9 mouse cellular contexts compared by ENCODE assay signal in the genomic region with DNA sequence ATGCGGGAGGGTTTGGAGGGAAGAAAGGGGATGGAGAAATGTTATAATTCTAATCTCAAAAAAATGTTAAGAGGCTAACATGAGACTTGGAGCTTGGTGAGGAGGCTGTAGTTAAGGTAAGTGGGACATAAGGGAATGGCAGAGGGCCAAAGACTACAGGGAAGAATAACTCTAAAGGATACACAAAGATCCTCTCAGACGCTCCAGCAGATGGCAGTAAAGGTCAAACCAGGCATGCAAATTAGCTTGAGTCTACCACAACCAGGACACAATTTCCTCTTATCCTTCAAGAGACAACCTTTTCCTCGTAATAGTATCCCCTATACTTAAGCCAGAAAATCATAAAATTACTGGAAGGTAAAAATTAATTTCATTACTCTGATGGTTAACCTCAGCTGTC.
DNase-seq lines count a peak whose midpoint lies in the region; ATAC-seq and TF ChIP-seq lines count a peak whose summit lies in the region.
"Had no signal": no experiment of that assay in that cellular context is flagged by ENCODE, and none has a peak within 500 bp of the region (broad histone marks: within the 10 kb centered on the region; RNA-seq: fewer than 3 reads in every experiment).

No protein-coding gene starts in this region.

- H3K4me3 ChIP-seq in midbrain, postnatal 0 days (ENCODE audit: low read depth, low read length) = no peak overlapping the region
- H3K4me3 ChIP-seq in midbrain, embryonic 10.5 days = no peak overlapping the region
- H3K4me3 ChIP-seq: erythroblast, embryonic 14.5 days; liver, embryonic 13.5 days had no signal

- peak; percentile 21 for DNase-seq in midbrain, postnatal 0 days (ENCODE audit: low spot score)
- DNase-seq in midbrain, embryonic 10.5 days (ENCODE audit: low spot score) = no peak
- DNase-seq in adipocyte (ENCODE audit: low spot score) = peak; percentile 82
- DNase-seq in cerebellum, adult 9-10 months = peak; percentile 74
- peak; percentile 58 for DNase-seq in kidney, adult 9 months
- DNase-seq in lung, postnatal 14 days = peak; percentile 45
- DNase-seq in neural tube, embryonic 10.5 days (ENCODE audit: extremely low spot score, low spot score) = no peak
- DNase-seq: liver, embryonic 13.5 days had no signal

- peak; percentile 50 for TF ChIP-seq CTCF in midbrain, postnatal 0 days (IDR thresholded peaks at IDR 0.05)

- no peak overlapping the region for H3K9ac ChIP-seq in midbrain, postnatal 0 days (replicated peaks; ENCODE audit: low read length, poor library complexity, severe bottlenecking)
- H3K9ac ChIP-seq: liver, embryonic 13.5 days had no signal

- no peaks in the 10 kb centered on the region for H3K4me1 ChIP-seq in midbrain, postnatal 0 days (ENCODE audit: insufficient read depth, low read length)
- no peaks in the 10 kb centered on the region for H3K4me1 ChIP-seq in midbrain, embryonic 10.5 days
- H3K4me1 ChIP-seq: liver, embryonic 13.5 days had no signal

- no peak overlapping the region for H3K27ac ChIP-seq in midbrain, postnatal 0 days (ENCODE audit: low read depth, low read length)
- H3K27ac ChIP-seq in midbrain, embryonic 10.5 days (replicated peaks) = no peak overlapping the region
- H3K27ac ChIP-seq: liver, embryonic 13.5 days had no signal

- H3K4me2 ChIP-seq in midbrain, postnatal 0 days (ENCODE audit: low read depth, low read length, poor library complexity, severe bottlenecking) = no peak overlapping the region
- H3K4me2 ChIP-seq: liver, embryonic 13.5 days had no signal

- no peak for ATAC-seq in midbrain, postnatal 0 days (ENCODE audit: low FRiP score)

- H3K27me3 ChIP-seq in midbrain, postnatal 0 days (ENCODE audit: insufficient read depth, low read length) = no peaks in the 10 kb centered on the region
- no peaks in the 10 kb centered on the region for H3K27me3 ChIP-seq in midbrain, embryonic 10.5 days (ENCODE audit: low read depth, poor library complexity, severe bottlenecking)
- H3K27me3 ChIP-seq: liver, embryonic 13.5 days had no signal

- H3K9me3 ChIP-seq in midbrain, postnatal 0 days (ENCODE audit: low read length) = no peaks in the 10 kb centered on the region
- H3K9me3 ChIP-seq in midbrain, embryonic 10.5 days (replicated peaks) = no peaks in the 10 kb centered on the region
- H3K9me3 ChIP-seq: liver, embryonic 13.5 days had no signal

- WGBS in midbrain, postnatal 0 days = 80% methylated on average over 3 of the region's 3 CpGs
- 76% methylated on average over 3 of the region's 3 CpGs for WGBS in midbrain, embryonic 10.5 days

- H3K36me3 ChIP-seq in midbrain, postnatal 0 days (ENCODE audit: insufficient read depth, low read length) = no peaks in the 10 kb centered on the region
- H3K36me3 ChIP-seq in midbrain, embryonic 10.5 days = no peaks in the 10 kb centered on the region
- H3K36me3 ChIP-seq: liver, embryonic 13.5 days had no signal

Comparison
In these comparisons a context has a peak if more than half of its experiments do, and no peak if none do; other contexts are left out.
1. DNase-seq: peak in midbrain, postnatal 0 days (single experiment), adipocyte (single experiment), cerebellum, adult 9-10 months (single experiment), kidney, adult 9 months (single experiment) and lung, postnatal 14 days (single experiment); none in midbrain, embryonic 10.5 days (single experiment) and neural tube, embryonic 10.5 days (single experiment).